Mouse (Mus musculus) forebrain, embryonic 16.5 days (tissue): ENCODE data around the gene Gm49337. TPM values are rescaled to one million over a fixed set of nuclear protein-coding genes. Genes with fewer than 3 reads are reported as not detected.

ENCODE experiments used
- ATAC-seq: fragments of 200-750 bp; cut with Nextera tagmentation; 2 replicates; pipeline ENCODE4 v1.8.0; 2017; ENCODE audit warnings: mild to moderate bottlenecking, moderate library complexity
- H3K27ac ChIP-seq: fragments of 300-500 bp; sonication (generic); 2 replicates; pipeline ENCODE4 v1.5.1; 2014; ENCODE audit warnings: low read length, control low read depth
- H3K27me3 ChIP-seq: fragments of 300-500 bp; sonication (generic); replicated peaks from 2 replicates; pipeline ENCODE4 v1.6.1; 2014; ENCODE audit warnings: low read length; ENCODE audit not compliant: control insufficient read depth, insufficient read depth
- H3K36me3 ChIP-seq: fragments of 300-500 bp; sonication (generic); 2 replicates; pipeline ENCODE4 v1.6.1; 2014; ENCODE audit not compliant: control insufficient read depth, insufficient read depth
- H3K4me1 ChIP-seq: fragments of 300-500 bp; sonication (generic); replicated peaks from 2 replicates; pipeline ENCODE4 v1.6.1; 2014; ENCODE audit warnings: low read length; ENCODE audit not compliant: control insufficient read depth, insufficient read depth
- H3K4me2 ChIP-seq: fragments of 300-500 bp; sonication (generic); 2 replicates; pipeline ENCODE4 v1.6.1; 2014; ENCODE audit warnings: mild to moderate bottlenecking, low read length, control low read depth
- H3K4me3 ChIP-seq: fragments of 300-500 bp; sonication (generic); replicated peaks from 2 replicates; pipeline ENCODE4 v1.5.1; 2014; ENCODE audit warnings: mild to moderate bottlenecking, low read length, control low read depth
- H3K9ac ChIP-seq: fragments of 300-500 bp; sonication (generic); replicated peaks from 2 replicates; pipeline ENCODE4 v1.6.1; 2014; ENCODE audit warnings: low read depth, low read length, control low read depth
- H3K9me3 ChIP-seq: fragments of 300-500 bp; sonication (generic); 2 replicates; pipeline ENCODE4 v1.6.1; 2016; ENCODE audit warnings: low read length; ENCODE audit not compliant: control insufficient read depth
- WGBS: fragments of 180-500 bp; shearing (Covaris S2); extraction: QIAGEN DNeasy Blood & Tissue Kit; methylation state at CpG from one replicate; pipeline ENCODE4 v1.1.7; 2014; 5-methylcytosine and 5-hydroxymethylcytosine counted together
- polyA plus RNA-seq: library from polyadenylated mRNA; unstranded; fragments of >200 nt; fragmentation: Nextera tagmentation; extraction: Ambion mirVana; gene quantifications from 2 replicates; pipeline ENCODE4 v1.2.1, GENCODE M21; 2015

The Gm49337 gene
- polyA plus RNA-seq, 1 experiment from 2014 or later = not detected

GRCm38 (mm10) chr4:116336294-116336693 lies 163.1 kb downstream of the Gm49337 start:
- no peaks in the 10 kb centered on the region; the same call in 1 of the 2 replicates for H3K36me3 ChIP-seq
- H3K27ac ChIP-seq = no peak overlapping the region
- no peak overlapping the region for H3K4me2 ChIP-seq
- 83% methylated on average over 1 of the region's 1 CpGs for WGBS
- no peaks in the 10 kb centered on the region for H3K4me1 ChIP-seq
- H3K9ac ChIP-seq = no peak overlapping the region
- no peak for ATAC-seq
- no peaks in the 10 kb centered on the region for H3K9me3 ChIP-seq
- H3K27me3 ChIP-seq = no peaks in the 10 kb centered on the region
- no peak overlapping the region for H3K4me3 ChIP-seq

DNA sequence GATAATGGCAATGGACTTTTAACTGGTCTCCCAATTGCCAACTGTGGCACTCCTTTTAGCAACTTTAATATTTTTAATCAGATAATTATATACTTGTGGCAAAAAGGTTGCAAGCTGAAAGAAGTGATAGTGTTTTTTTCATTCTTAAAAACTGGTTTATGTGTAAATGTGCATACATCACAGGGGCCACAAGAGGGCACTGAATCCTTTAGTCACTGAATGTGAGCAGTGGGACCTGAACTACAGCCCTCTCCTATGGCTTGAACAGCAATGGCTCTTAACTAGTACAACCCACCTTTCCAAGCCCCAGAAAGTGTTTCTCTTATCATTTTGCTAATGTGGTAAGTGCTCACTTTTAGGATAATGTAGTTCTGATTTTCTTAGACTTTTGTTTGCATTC lies 168.9 kb downstream of the Gm49337 start:
- H3K27ac ChIP-seq = no peak overlapping the region
- no peaks in the 10 kb centered on the region for H3K36me3 ChIP-seq
- H3K9me3 ChIP-seq = no peaks in the 10 kb centered on the region
- peak; percentile 55; the same call in 1 of the 2 replicates for ATAC-seq
- H3K4me3 ChIP-seq = no peak overlapping the region
- H3K4me1 ChIP-seq = no peaks in the 10 kb centered on the region
- no peaks in the 10 kb centered on the region for H3K27me3 ChIP-seq
- no peak overlapping the region for H3K4me2 ChIP-seq
- no peak overlapping the region for H3K9ac ChIP-seq

Other genes with a start within 250 kb of the Gm49337 start
- 0.10 TPM in 1 of 2 replicates, not detected in the other for gene Dmbx1, start 233.5 kb upstream of the Gm49337 start, polyA plus RNA-seq
- gene Faah, start 155.5 kb upstream of the Gm49337 start, polyA plus RNA-seq = 12.7 and 17.1 TPM in 2 replicates
- gene Nsun4, start 119.5 kb upstream of the Gm49337 start, polyA plus RNA-seq = 13.2 and 13.4 TPM in 2 replicates
- gene Uqcrh, start 98.3 kb upstream of the Gm49337 start, polyA plus RNA-seq = 409 and 411 TPM in 2 replicates
- 67.0 and 71.0 TPM in 2 replicates for gene Lrrc41, start 98.1 kb upstream of the Gm49337 start, polyA plus RNA-seq
- gene Rad54l, start 49.7 kb upstream of the Gm49337 start, polyA plus RNA-seq = 18.6 and 18.8 TPM in 2 replicates
- 61.5 and 67.3 TPM in 2 replicates for gene Pomgnt1, start 49.5 kb upstream of the Gm49337 start, polyA plus RNA-seq
- gene Lurap1, start 22.0 kb upstream of the Gm49337 start, polyA plus RNA-seq = 2.6 and 2.7 TPM in 2 replicates
- gene Tspan1, start 5.8 kb upstream of the Gm49337 start, polyA plus RNA-seq = 0.10 and 0.19 TPM in 2 replicates
- gene 1700042G07Rik, start within 50 bp of the Gm49337 start, polyA plus RNA-seq = not detected in 2 replicates
- gene Pik3r3, start 48.2 kb downstream of the Gm49337 start, polyA plus RNA-seq = 83.3 and 86.9 TPM in 2 replicates